Mouse (Mus musculus) testis, adult 2 months (tissue): ENCODE results near the gene Olfr672. TPM values are rescaled to one million over a fixed set of nuclear protein-coding genes. Genes with fewer than 3 reads are reported as not detected.

Source experiments
- polyA plus RNA-seq: library from polyadenylated mRNA; depleted of rRNA; stranded (reverse); fragments of >200 nt; gene quantifications from 2 replicates; pipeline ENCODE4 v1.2.3, GENCODE M21; 2012; rRNA removed

Gene Olfr672
- polyA plus RNA-seq, 1 experiment, result not detected

Other genes with a start within 250 kb of the Olfr672 start
- gene Usp17le, start 224.6 kb downstream of the Olfr672 start, polyA plus RNA-seq, result not detected in 2 replicates
- not detected in 2 replicates for gene Usp17lb, start 159.4 kb downstream of the Olfr672 start, polyA plus RNA-seq
- gene Usp17la, start 145.0 kb downstream of the Olfr672 start, polyA plus RNA-seq, result not detected in 2 replicates
- not detected in 2 replicates for gene Olfr665, start 124.0 kb downstream of the Olfr672 start, polyA plus RNA-seq
- gene Olfr666, start 106.1 kb downstream of the Olfr672 start, polyA plus RNA-seq, result not detected in 2 replicates
- not detected in 2 replicates for gene Olfr667, start 80.5 kb downstream of the Olfr672 start, polyA plus RNA-seq
- gene Olfr668, start 74.0 kb downstream of the Olfr672 start, polyA plus RNA-seq, result not detected in 2 replicates
- gene Olfr669, start 67.8 kb downstream of the Olfr672 start, polyA plus RNA-seq, result not detected in 2 replicates
- not detected in 2 replicates for gene Olfr670, start 39.4 kb downstream of the Olfr672 start, polyA plus RNA-seq
- gene Olfr671, start 22.9 kb downstream of the Olfr672 start, polyA plus RNA-seq, result not detected in 2 replicates
- not detected in 2 replicates for gene Olfr675, start 26.4 kb upstream of the Olfr672 start, polyA plus RNA-seq
- not detected in 2 replicates for gene Olfr676, start 30.7 kb upstream of the Olfr672 start, polyA plus RNA-seq
- gene Olfr677, start 49.3 kb upstream of the Olfr672 start, polyA plus RNA-seq, result not detected in 2 replicates
- not detected in 2 replicates for gene Olfr678, start 62.4 kb upstream of the Olfr672 start, polyA plus RNA-seq
- gene Olfr679, start 79.2 kb upstream of the Olfr672 start, polyA plus RNA-seq, result not detected in 2 replicates
- not detected in 2 replicates for gene Olfr680-ps1, start 90.8 kb upstream of the Olfr672 start, polyA plus RNA-seq
- not detected in 2 replicates for gene Olfr681, start 114.8 kb upstream of the Olfr672 start, polyA plus RNA-seq
- gene Olfr683, start 145.0 kb upstream of the Olfr672 start, polyA plus RNA-seq, result not detected in 2 replicates
- not detected in 2 replicates for gene Olfr684, start 161.6 kb upstream of the Olfr672 start, polyA plus RNA-seq
- gene Olfr685, start 184.0 kb upstream of the Olfr672 start, polyA plus RNA-seq, result not detected in 2 replicates
- gene Olfr686, start 205.5 kb upstream of the Olfr672 start, polyA plus RNA-seq, result not detected in 2 replicates